Mouse (Mus musculus): ENCODE measurements around the gene Fstl4.

Fstl4 gene

GRCm38 (mm10) chr11:53025686-53026085 lies 261.3 kb downstream of the Fstl4 start:
- DNase-seq (ENCODE audit: low read depth): no peak

GRCm38 (mm10) chr11:53028421-53029168 lies 264.2 kb downstream of the Fstl4 start:
- DNase-seq (ENCODE audit: low read depth): no peak

- no peak for DNase-seq (ENCODE audit: low read depth)
Measured at GRCm38 (mm10) chr11:53031777-53032176, 267.3 kb downstream of the Fstl4 start.

GRCm38 (mm10) chr11:53032336-53032735 lies 267.9 kb downstream of the Fstl4 start:
- DNase-seq (ENCODE audit: low read depth): peak; percentile 58

- no peak for DNase-seq (ENCODE audit: low read depth)
Measured at GRCm38 (mm10) chr11:53035414-53035813, 271.0 kb downstream of the Fstl4 start.

GRCm38 (mm10) chr11:53046850-53047249 lies 282.4 kb downstream of the Fstl4 start:
- DNase-seq (ENCODE audit: low read depth): no peak

- DNase-seq (ENCODE audit: low read depth): no peak
Measured at GRCm38 (mm10) chr11:53054151-53054550, 289.7 kb downstream of the Fstl4 start.

GRCm38 (mm10) chr11:53055896-53056295 lies 291.5 kb downstream of the Fstl4 start:
- DNase-seq (ENCODE audit: low read depth): no peak

- no peak for DNase-seq (ENCODE audit: low read depth)
Measured at GRCm38 (mm10) chr11:53056781-53057180, 292.3 kb downstream of the Fstl4 start.

- DNase-seq (ENCODE audit: low read depth): no peak
Measured at GRCm38 (mm10) chr11:53057821-53058553, 293.6 kb downstream of the Fstl4 start.

- DNase-seq (ENCODE audit: low read depth): no peak
Measured at GRCm38 (mm10) chr11:53058557-53058956, 294.1 kb downstream of the Fstl4 start.

- DNase-seq (ENCODE audit: low read depth): no peak
Measured at GRCm38 (mm10) chr11:53067699-53068478, 303.5 kb downstream of the Fstl4 start.

- DNase-seq (ENCODE audit: low read depth): no peak
Measured at GRCm38 (mm10) chr11:53068479-53069065, 304.1 kb downstream of the Fstl4 start.

- no peak for DNase-seq (ENCODE audit: low read depth)
Measured at GRCm38 (mm10) chr11:53069751-53070150, 305.3 kb downstream of the Fstl4 start.

- DNase-seq (ENCODE audit: low read depth): no peak
Measured at GRCm38 (mm10) chr11:53071602-53072001, 307.2 kb downstream of the Fstl4 start.

GRCm38 (mm10) chr11:53077641-53078040 lies 313.2 kb downstream of the Fstl4 start:
- no peak for DNase-seq (ENCODE audit: low read depth)

GRCm38 (mm10) chr11:53078419-53079334 lies 314.2 kb downstream of the Fstl4 start:
- no peak for DNase-seq (ENCODE audit: low read depth)

- DNase-seq (ENCODE audit: low read depth): no peak
Measured at GRCm38 (mm10) chr11:53081310-53081709, 316.9 kb downstream of the Fstl4 start.

GRCm38 (mm10) chr11:53085367-53085766 lies 320.9 kb downstream of the Fstl4 start:
- DNase-seq (ENCODE audit: low read depth): peak; percentile 74

GRCm38 (mm10) chr11:53085858-53086565 lies 321.6 kb downstream of the Fstl4 start:
- no peak for DNase-seq (ENCODE audit: low read depth)

Data from induced T-regulatory cell, adult 2 months (primary cell).